Mouse (Mus musculus): ENCODE measurements around the gene Pcf11.

DNA sequence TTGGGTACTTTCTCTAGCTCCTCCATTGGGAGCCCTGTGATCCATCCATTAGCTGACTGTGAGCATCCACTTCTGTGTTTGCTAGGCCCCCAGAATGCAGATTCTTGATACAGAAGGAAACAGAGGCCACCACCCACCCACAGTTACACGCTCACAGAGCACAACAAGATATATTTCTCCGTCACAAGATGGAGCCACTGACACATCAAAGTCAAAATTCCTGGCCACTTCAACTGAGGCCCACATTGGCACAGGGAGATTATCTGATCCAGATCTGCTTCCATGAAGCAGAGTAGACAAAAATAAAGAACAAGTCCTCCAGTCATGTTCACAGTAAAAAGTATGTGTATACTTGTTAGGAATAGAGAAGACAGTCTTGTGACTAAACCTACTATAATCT, 39.6 kb downstream of the Pcf11 start:
- TF ChIP-seq CTCF (IDR thresholded peaks at IDR 0.05; ENCODE audit: borderline replicate concordance, control insufficient read depth, extremely low read depth, insufficient read depth, low read length, poor library complexity) (no peak), POLR2A (IDR thresholded peaks at IDR 0.05; ENCODE audit: control insufficient read depth, extremely low read depth, insufficient read depth, low read length, poor library complexity) (no peak)
